In the genomic region with DNA sequence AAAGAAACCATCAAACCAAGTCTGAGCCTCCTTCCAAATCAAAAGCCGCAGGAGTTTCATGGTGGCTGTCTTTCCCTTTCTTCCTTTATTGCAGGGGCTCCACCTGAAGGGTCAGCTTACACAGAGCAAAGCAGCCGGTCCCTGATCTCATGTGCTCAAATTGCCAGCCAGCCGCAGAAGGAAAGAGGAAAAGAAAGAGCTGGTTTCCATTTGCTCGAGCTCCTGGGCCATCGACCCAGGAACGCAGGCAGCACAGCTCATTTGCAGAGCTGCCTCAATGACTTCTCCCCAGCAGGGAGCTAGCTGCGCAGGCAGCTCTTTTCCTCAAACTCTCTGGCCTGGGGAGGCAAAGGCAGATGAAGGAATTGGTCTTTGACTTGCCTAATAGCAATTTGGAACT, we compare ENCODE assay signal across 12 mouse cellular contexts.
DNase-seq lines count a peak whose midpoint lies in the region; ATAC-seq lines count a peak whose summit lies in the region.
"Had no signal": no experiment of that assay in that cellular context is flagged by ENCODE, and none has a peak within 500 bp of the region (broad histone marks: within the 10 kb centered on the region; RNA-seq: fewer than 3 reads in every experiment).

No protein-coding gene starts in this region.

- WGBS in kidney, embryonic 16.5 days: 8% methylated on average over 7 of the region's 7 CpGs
- WGBS in embryonic facial prominence, embryonic 14.5 days: 4% methylated on average over 7 of the region's 7 CpGs
- WGBS in limb, embryonic 12.5 days: 2% methylated on average over 7 of the region's 7 CpGs
- 6% methylated on average over 7 of the region's 7 CpGs for WGBS in neural tube, embryonic 14.5 days
- 24% methylated on average over 7 of the region's 7 CpGs for WGBS in heart, embryonic 12.5 days

- peak overlapping the region; percentile 21; the same call in 1 of the 2 replicates for H3K4me2 ChIP-seq in kidney, embryonic 16.5 days (replicated peaks; ENCODE audit: low read depth, low read length)
- H3K4me2 ChIP-seq in embryonic facial prominence, embryonic 14.5 days (ENCODE audit: low read depth, low read length): peak overlapping the region; percentile 3; the same call in 1 of the 2 replicates
- H3K4me2 ChIP-seq in limb, embryonic 12.5 days: peak overlapping the region; percentile 29
- peak overlapping the region; percentile 6; the same call in 1 of the 2 replicates for H3K4me2 ChIP-seq in neural tube, embryonic 14.5 days (ENCODE audit: low read depth, low read length)
- no peak overlapping the region for H3K4me2 ChIP-seq in heart, embryonic 12.5 days
- H3K4me2 ChIP-seq: liver, embryonic 11.5 days; stomach, embryonic 15.5 days had no signal

- no peak overlapping the region for H3K9ac ChIP-seq in kidney, embryonic 16.5 days (replicated peaks; ENCODE audit: low read length)
- no peak overlapping the region for H3K9ac ChIP-seq in embryonic facial prominence, embryonic 14.5 days (ENCODE audit: low read depth, low read length)
- H3K9ac ChIP-seq in limb, embryonic 12.5 days (replicated peaks): no peak overlapping the region
- peak overlapping the region; percentile 35; the same call in 1 of the 2 replicates for H3K9ac ChIP-seq in neural tube, embryonic 14.5 days (replicated peaks; ENCODE audit: low read depth, low read length)
- no peak overlapping the region for H3K9ac ChIP-seq in heart, embryonic 12.5 days
- H3K9ac ChIP-seq: stomach, embryonic 15.5 days had no signal

- 0 out of 2 replicates have a peak, but pooled peaks have one; percentile 18 for ATAC-seq in kidney, embryonic 16.5 days (ENCODE audit: low FRiP score, low TSS enrichment)
- peak; percentile 62; the same call in 1 of the 2 replicates for ATAC-seq in embryonic facial prominence, embryonic 14.5 days (ENCODE audit: low read depth)
- ATAC-seq in limb, embryonic 12.5 days (ENCODE audit: insufficient number of reproducible peaks, insufficient read depth, low FRiP score, low TSS enrichment, low read depth): 0 out of 2 replicates have a peak, but pooled peaks have one; percentile 56
- no peak for ATAC-seq in neural tube, embryonic 14.5 days (ENCODE audit: low read depth)
- no peak for ATAC-seq in granulocyte monocyte progenitor cell, adult 5-6 weeks (replicated peaks; ENCODE audit: poor library complexity, severe bottlenecking)
- ATAC-seq in heart, embryonic 12.5 days (ENCODE audit: insufficient number of reproducible peaks, low FRiP score): no peak

- no peaks in the 10 kb centered on the region for H3K36me3 ChIP-seq in kidney, embryonic 16.5 days (ENCODE audit: insufficient read depth, low read length)
- no peaks in the 10 kb centered on the region for H3K36me3 ChIP-seq in embryonic facial prominence, embryonic 14.5 days (ENCODE audit: control insufficient read depth, insufficient read depth, low read length)
- H3K36me3 ChIP-seq in limb, embryonic 12.5 days: no peaks in the 10 kb centered on the region
- H3K36me3 ChIP-seq in neural tube, embryonic 14.5 days (ENCODE audit: control insufficient read depth, insufficient read depth, low read length): no peaks in the 10 kb centered on the region
- no peaks in the 10 kb centered on the region for H3K36me3 ChIP-seq in heart, embryonic 12.5 days
- H3K36me3 ChIP-seq: stomach, embryonic 15.5 days had no signal

- no peak for DNase-seq in kidney, adult 18-20 months
- peak; percentile 61 for DNase-seq in embryonic facial prominence, embryonic 14.5 days (ENCODE audit: low spot score)
- DNase-seq in urinary bladder, postnatal 4 days (ENCODE audit: low spot score in 2 of 2): no peak
- DNase-seq: cerebellum, postnatal 25 days; gastrocnemius, postnatal 25 days had no signal

- H3K4me3 ChIP-seq in kidney, embryonic 16.5 days (ENCODE audit: low read length): no peak overlapping the region
- H3K4me3 ChIP-seq in embryonic facial prominence, embryonic 14.5 days (ENCODE audit: low read depth, low read length): no peak overlapping the region
- H3K4me3 ChIP-seq in limb, embryonic 12.5 days (replicated peaks): no peak overlapping the region
- H3K4me3 ChIP-seq in neural tube, embryonic 14.5 days (ENCODE audit: low read depth, low read length): no peak overlapping the region
- H3K4me3 ChIP-seq in heart, embryonic 12.5 days: no peak overlapping the region
- H3K4me3 ChIP-seq: stomach, embryonic 15.5 days had no signal

- no peaks in the 10 kb centered on the region for H3K27me3 ChIP-seq in kidney, embryonic 16.5 days (ENCODE audit: insufficient read depth, low read length)
- H3K27me3 ChIP-seq in embryonic facial prominence, embryonic 14.5 days (replicated peaks; ENCODE audit: control insufficient read depth, insufficient read depth, low read length): no peaks in the 10 kb centered on the region
- no peaks in the 10 kb centered on the region for H3K27me3 ChIP-seq in limb, embryonic 12.5 days
- H3K27me3 ChIP-seq in neural tube, embryonic 14.5 days (ENCODE audit: control insufficient read depth, insufficient read depth, low read length): no peaks in the 10 kb centered on the region
- no peaks in the 10 kb centered on the region for H3K27me3 ChIP-seq in heart, embryonic 12.5 days (replicated peaks)
- H3K27me3 ChIP-seq: stomach, embryonic 15.5 days had no signal

- H3K27ac ChIP-seq in kidney, embryonic 16.5 days (ENCODE audit: low read length): peak overlapping the region; percentile 38; the same call in 1 of the 2 replicates
- H3K27ac ChIP-seq in embryonic facial prominence, embryonic 14.5 days (replicated peaks; ENCODE audit: low read depth, low read length): peak overlapping the region; percentile 48; the same call in 1 of the 2 replicates
- H3K27ac ChIP-seq in limb, embryonic 12.5 days: peak overlapping the region; percentile 81
- H3K27ac ChIP-seq in neural tube, embryonic 14.5 days (ENCODE audit: low read depth, low read length): peak overlapping the region; percentile 71; the same call in 1 of the 2 replicates
- no peak overlapping the region for H3K27ac ChIP-seq in heart, embryonic 12.5 days (ENCODE audit: poor library complexity, severe bottlenecking)
- H3K27ac ChIP-seq: stomach, embryonic 15.5 days had no signal

- H3K4me1 ChIP-seq in kidney, embryonic 16.5 days (ENCODE audit: insufficient read depth, low read length): peaks cover 10% of the 10 kb centered on the region; the same call in 1 of the 2 replicates
- no peaks in the 10 kb centered on the region; the same call in 1 of the 2 replicates for H3K4me1 ChIP-seq in embryonic facial prominence, embryonic 14.5 days (ENCODE audit: control insufficient read depth, insufficient read depth, low read length)
- peaks cover 54% of the 10 kb centered on the region for H3K4me1 ChIP-seq in limb, embryonic 12.5 days (replicated peaks)
- H3K4me1 ChIP-seq in neural tube, embryonic 14.5 days (ENCODE audit: control insufficient read depth, insufficient read depth, low read length): peaks cover 5% of the 10 kb centered on the region
- peaks cover 4% of the 10 kb centered on the region; the same call in 1 of the 2 replicates for H3K4me1 ChIP-seq in heart, embryonic 12.5 days (replicated peaks)
- H3K4me1 ChIP-seq: stomach, embryonic 15.5 days had no signal

- H3K9me3 ChIP-seq in kidney, embryonic 16.5 days (ENCODE audit: low read length): no peaks in the 10 kb centered on the region
- no peaks in the 10 kb centered on the region for H3K9me3 ChIP-seq in embryonic facial prominence, embryonic 14.5 days (ENCODE audit: control insufficient read depth, low read length)
- H3K9me3 ChIP-seq in limb, embryonic 12.5 days: no peaks in the 10 kb centered on the region
- no peaks in the 10 kb centered on the region for H3K9me3 ChIP-seq in neural tube, embryonic 14.5 days (ENCODE audit: control insufficient read depth, low read length)
- H3K9me3 ChIP-seq in heart, embryonic 12.5 days (replicated peaks): no peaks in the 10 kb centered on the region
- H3K9me3 ChIP-seq: stomach, embryonic 15.5 days had no signal

Comparison
In these comparisons a context has a peak if more than half of its experiments do, and no peak if none do; other contexts are left out.
1. ATAC-seq: peak in kidney, embryonic 16.5 days (single experiment), embryonic facial prominence, embryonic 14.5 days (single experiment) and limb, embryonic 12.5 days (single experiment); none in neural tube, embryonic 14.5 days (single experiment), granulocyte monocyte progenitor cell, adult 5-6 weeks (single experiment) and heart, embryonic 12.5 days (single experiment).